Mouse (Mus musculus) liver, adult (tissue): Measurements from ENCODE around the gene Ptgir.

ENCODE experiments used
- GATA4 ChIP-seq: IDR thresholded peaks from 2 replicates; pipeline ENCODE4 v1.6.1; 2014; ENCODE audit warnings: mild to moderate bottlenecking, low read length; ENCODE audit not compliant: insufficient replicate concordance

Ptgir gene

GRCm38 (mm10) chr7:16920818-16921791, 14.8 kb downstream of the Ptgir start:
- no peak for TF ChIP-seq GATA4

- no peak for TF ChIP-seq GATA4
Measured at GRCm38 (mm10) chr7:16921881-16922335, 15.6 kb downstream of the Ptgir start.

DNA sequence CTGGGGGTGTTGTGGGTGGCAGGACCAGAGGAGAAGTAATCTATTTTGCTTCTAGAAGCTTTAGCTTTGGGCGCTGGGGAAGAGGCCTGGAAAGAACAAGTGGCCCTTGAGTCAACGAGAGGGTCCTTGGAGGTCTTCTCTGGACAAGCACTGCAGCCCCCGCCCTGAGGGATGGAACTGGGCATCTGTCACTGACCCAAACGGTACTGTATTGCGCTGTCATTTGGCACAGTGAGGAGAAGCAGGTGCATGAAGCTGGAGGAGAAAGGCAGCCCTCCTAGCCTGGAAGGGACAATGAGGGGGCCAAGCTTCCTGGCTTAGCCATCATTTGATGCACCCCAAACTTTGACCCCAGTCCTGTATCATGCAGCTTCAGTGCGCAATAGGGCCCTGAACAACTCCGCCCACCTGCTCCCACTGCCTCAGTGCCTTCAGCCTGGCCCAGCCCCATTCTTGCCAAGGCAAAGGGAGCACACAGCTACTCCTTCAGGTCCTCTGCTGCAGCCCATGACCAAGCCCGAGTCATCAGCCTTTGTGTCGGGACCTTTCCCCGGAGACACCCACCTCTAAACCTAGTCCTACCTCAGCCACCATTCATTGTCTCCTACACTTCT, 16.2 kb downstream of the Ptgir start:
- TF ChIP-seq GATA4, result no peak

DNA sequence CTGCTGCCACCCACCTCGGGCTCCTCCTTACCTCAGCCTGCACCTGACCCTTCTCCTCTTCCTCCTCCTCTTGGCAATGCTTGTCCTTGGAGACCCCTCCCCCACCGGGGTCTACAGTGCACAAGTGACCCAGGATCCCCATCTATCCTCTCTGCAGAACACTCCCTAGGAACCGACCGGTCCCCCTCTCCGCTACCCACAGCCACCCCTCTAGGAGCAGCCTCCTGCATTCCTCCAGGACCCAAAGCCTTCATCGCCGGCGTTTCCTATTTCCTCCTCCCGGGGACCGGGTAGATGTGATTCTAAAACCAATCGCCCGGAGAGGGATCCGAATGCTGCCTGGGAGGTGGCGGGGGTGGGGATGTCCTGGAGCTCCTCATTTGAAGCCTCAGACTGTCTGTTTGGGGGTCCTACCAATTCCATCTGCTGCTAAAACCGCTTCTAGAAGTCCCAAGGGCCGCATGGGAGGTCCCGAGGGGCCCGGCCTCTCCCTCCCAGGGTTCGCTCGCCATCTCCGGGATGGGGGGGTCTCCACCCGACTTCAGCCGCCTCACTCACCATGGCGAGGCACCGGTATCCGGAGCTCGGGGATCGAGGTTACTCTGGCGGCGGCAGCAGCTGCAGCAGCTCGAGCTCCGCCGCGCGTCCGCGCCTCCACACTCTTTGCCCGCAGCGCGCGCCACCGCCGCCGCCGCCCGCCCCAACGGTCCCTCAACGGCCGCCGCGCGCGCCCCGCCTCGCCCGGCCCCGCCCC, 17.2 kb downstream of the Ptgir start:
- no peak for TF ChIP-seq GATA4

DNA sequence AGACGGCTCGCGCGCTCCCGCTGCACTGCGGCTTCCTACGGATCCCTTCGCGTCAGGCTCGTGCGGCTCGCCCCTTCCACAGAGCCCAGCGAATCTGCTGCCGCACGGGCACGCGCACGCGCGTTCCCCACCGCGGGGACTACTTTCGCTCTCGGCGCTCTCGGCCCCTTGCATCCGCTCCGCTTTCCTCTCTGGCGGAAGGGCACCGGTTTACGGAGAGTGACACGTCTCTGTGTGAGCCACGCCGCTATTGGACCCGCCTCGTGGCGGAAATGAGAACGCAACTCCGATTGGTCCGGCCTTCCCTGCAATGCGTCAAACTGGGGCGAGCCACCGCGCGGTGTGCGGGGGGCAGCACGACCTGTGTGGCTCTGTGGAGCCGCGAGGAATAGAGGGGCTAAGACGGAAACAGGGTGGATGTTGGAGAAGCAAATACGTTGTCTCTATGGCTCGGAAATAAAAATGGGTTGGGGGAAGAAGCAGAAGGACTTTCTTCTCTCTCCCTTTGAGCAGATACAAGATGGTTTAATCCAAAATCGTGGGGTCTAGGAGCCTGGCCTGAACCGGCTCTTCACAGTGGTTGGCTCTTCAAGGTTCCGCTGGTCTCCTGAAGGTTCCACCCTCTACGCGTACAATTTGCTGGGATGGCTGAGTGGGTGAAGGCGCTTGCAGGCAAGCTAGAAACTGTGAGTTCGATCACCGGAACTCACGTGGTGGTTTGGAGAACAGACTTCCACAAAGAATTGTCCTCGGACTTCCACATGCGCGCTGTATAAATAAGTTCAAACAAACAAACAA, 17.9 kb downstream of the Ptgir start, which contains the start of gene Calm3:
Calm3 (minus strand) TSS at position 78 of the 798 bp plus-strand sequence.
- TF ChIP-seq GATA4, result peak; percentile 51; the same call in 1 of the 2 replicates

- no peak for TF ChIP-seq GATA4
Measured at GRCm38 (mm10) chr7:16928341-16928740, 22.1 kb downstream of the Ptgir start.

DNA sequence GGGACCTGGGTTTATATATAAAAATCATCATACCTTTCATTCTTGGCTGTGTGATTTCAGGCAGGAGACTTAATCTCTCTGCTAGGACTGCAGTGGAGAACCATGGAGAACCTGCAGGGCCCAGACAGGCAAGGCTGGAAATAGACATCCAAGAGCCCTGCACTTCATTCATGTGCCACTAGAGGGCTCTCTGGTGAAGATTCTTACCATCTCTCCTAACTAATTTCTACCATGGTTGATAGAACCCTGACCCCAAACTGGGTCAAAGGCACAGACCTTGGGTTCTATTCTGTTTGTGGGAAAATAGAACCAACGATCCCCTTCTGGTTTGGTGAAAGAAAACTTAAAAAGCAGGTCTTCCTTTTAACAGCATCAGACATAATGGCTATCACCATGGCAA, 24.6 kb downstream of the Ptgir start:
- TF ChIP-seq GATA4, result no peak

DNA sequence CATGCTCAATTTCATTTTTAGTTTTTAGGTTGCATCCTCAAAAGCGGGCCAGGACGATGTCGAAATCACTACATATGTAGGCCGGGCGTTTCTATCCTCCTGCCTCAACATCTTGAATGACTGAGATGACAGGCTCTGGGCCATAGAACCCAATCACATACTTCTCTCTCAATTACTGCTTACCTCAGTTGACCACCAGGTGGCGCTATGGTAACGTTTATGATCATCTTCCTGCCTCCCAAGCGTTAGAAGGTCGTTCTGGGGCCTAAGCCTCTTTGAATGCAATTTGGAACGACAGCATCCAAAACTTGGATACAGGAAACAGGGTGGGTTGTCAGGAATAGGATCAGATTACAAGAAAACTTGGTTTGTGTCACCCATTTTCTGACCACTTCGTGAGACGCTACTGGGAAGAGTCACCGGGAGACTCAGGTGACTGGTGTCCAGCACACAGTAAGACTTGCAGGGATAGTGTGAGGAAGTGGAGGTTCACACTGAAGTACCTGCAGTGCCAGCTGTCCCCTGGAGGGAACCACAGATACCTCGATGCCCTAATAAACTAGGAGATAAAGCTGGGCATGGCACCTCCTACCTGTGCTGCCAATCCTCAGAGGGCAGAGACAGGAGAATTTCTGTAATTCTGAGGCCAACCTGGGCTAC, 25.8 kb downstream of the Ptgir start:
- TF ChIP-seq GATA4, result no peak

DNA sequence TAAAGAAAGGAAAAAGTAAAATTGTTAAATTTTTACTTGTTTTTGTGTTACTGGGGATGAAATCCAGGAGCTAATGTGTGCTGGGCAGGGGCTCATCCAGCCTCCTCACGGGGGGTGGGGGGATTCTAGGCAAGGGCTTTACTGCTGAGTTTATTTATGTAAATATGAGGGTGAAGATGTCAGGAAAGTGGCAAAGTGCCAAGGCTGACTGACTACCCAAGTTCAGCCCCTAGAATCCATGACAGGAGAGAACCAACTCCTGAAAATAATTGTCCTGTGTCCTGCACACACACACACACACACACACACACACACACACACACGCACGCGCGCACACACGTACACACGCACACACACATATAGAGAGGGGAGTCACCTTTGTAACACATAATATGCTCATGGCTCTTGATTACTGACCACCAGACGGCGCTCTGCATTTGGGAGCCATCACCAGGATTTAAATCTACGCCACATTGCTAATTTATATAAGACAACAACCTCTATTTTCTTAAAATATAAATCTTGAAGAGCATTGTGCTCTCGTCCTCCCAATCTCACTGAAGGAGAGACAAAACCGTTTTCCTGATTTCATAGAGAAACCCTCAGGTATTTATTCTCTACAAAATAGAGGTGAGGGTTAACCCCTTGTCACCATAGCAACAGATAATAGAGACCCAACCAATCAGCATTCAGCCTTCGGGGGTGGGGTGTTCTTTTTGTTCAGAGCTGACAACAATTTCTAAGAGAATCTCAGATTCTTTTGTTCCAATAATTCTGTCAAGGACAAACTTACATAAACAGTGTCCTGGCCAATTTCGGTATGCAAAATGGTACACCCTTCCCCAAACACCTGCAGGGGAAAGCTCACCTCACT, 26.7 kb downstream of the Ptgir start:
- TF ChIP-seq GATA4, result no peak

DNA sequence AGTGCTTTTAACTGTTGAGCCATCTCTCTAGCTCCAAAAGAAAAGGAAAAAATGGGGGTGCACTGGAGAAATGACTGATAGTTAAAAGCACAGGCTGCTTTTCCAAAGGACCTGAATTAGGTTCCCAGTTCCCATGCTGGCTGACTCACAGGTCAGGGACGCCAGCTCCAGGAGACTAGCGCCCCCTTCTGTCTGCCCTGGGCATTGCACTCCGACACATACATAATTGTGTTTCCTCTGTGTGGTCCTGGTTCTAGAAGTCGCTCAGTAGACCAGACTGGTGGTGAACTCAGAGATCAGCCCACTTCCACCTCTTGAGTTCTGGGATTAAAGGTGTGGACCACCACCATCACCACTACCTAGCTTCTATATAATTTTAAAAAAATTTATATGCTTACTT, 31.0 kb downstream of the Ptgir start:
- TF ChIP-seq GATA4, result no peak

DNA sequence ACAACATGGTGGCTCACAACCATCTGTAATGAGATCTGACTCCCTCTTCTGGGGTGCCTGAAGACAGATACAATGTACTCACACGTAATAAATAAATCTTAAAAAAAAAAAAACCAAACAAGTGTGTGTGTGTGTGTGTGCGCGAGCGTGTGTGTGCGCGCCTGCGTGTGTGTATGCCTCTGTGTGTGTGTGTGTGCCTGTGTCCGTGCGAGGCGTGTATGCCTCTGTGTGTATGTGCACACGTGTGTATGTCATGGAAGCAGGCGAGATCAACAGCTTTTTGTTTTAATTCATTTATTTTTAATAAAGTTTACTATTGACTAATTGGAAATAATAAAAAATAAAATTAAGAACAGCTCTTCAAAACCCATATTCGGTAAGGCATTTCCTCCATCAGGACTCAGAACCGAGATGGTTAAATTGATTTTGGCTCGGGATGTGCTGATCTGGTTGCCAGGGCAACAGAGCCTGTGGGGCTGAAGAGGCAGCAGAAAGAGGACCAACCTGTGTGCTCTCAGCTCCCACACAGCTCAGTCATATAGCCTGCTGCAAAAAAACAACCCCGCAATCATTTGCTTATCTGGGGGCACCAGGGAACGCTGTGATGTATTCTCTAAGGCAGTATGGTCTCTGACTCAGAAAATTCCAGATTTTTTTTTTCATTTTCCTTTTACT, 32.0 kb downstream of the Ptgir start:
- no peak for TF ChIP-seq GATA4

GRCm38 (mm10) chr7:16940292-16940691, 34.0 kb downstream of the Ptgir start:
- no peak for TF ChIP-seq GATA4

- no peak for TF ChIP-seq GATA4
Measured at GRCm38 (mm10) chr7:16942861-16943260, 36.6 kb downstream of the Ptgir start.
